Mouse (Mus musculus) heart, adult 2 months (tissue): Measurements from ENCODE around the gene Fam234b. TPM values are rescaled to one million over a fixed set of nuclear protein-coding genes. Genes with fewer than 3 reads are reported as not detected.

ENCODE experiments used
- DNase-seq, 2 experiments: peaks; one replicate each; pipeline ENCODE4 v3.0.0; 2021
- H3K27ac ChIP-seq: fragments of 200-600 bp; 2 replicates; pipeline ENCODE4 v1.8.1; 2022
- H3K27me3 ChIP-seq: fragments of 200-500 bp; 2 replicates; pipeline ENCODE4 v1.6.1; 2012; ENCODE audit warnings: mild to moderate bottlenecking, low read length, inconsistent platforms, mixed read lengths; ENCODE audit not compliant: control insufficient read depth, insufficient read depth
- H3K36me3 ChIP-seq: fragments of 200-500 bp; 2 replicates; pipeline ENCODE4 v1.6.1; 2012; ENCODE audit warnings: low read length, inconsistent platforms; ENCODE audit not compliant: control insufficient read depth, insufficient read depth
- H3K4me1 ChIP-seq: fragments of 200-500 bp; 2 replicates; pipeline ENCODE4 v1.6.1; 2011; ENCODE audit warnings: low read length; ENCODE audit not compliant: control insufficient read depth, insufficient read depth
- H3K4me3 ChIP-seq: fragments of 200-600 bp; 2 replicates; pipeline ENCODE4 v1.8.1; 2022
- H3K79me2 ChIP-seq: fragments of 200-500 bp; replicated peaks from 2 replicates; pipeline ENCODE4 v1.6.1; 2012; ENCODE audit warnings: mild to moderate bottlenecking, inconsistent platforms, low read length, moderate library complexity, mixed read lengths; ENCODE audit not compliant: control insufficient read depth, insufficient read depth
- H3K9ac ChIP-seq: fragments of 200-500 bp; 2 replicates; pipeline ENCODE4 v1.6.1; 2012; ENCODE audit warnings: low read depth, mild to moderate bottlenecking, control low read depth, inconsistent platforms, low read length, mixed read lengths
- CTCF ChIP-seq: fragments of 200-600 bp; IDR thresholded peaks from 2 replicates; pipeline ENCODE4 v1.8.1; 2022; ENCODE audit warnings: antibody characterized with exemption, mild to moderate bottlenecking, moderate library complexity
- EP300 ChIP-seq: fragments of 200-500 bp; IDR thresholded peaks from 2 replicates; pipeline ENCODE4 v1.6.1; 2011; ENCODE audit warnings: low read depth, low read length, control low read depth; ENCODE audit not compliant: insufficient read depth
- POLR2A ChIP-seq: fragments of 200-500 bp; IDR thresholded peaks from 2 replicates; pipeline ENCODE4 v1.6.1; 2011; ENCODE audit warnings: mild to moderate bottlenecking, low read depth, low read length, control low read depth; ENCODE audit not compliant: insufficient read depth
- WGBS: fragments of 180-500 bp; shearing (Covaris S2); methylation state at CpG from one replicate; pipeline ENCODE4 v1.1.7; 2018; 5-methylcytosine and 5-hydroxymethylcytosine counted together
- intact Hi-C: fragments of 180-260 bp; cut with DNase I; formaldehyde crosslinking; loops from one replicate; pipeline ENCODE4 v1.15.1; 2025
- polyA plus RNA-seq: library from polyadenylated mRNA; depleted of rRNA; stranded (reverse); fragments of >200 nt; gene quantifications from 2 replicates; pipeline ENCODE4 v1.2.3, GENCODE M21; 2012
- total RNA-seq, 2 experiments: library from RNA; stranded (reverse); gene quantifications; 2 replicates each; pipeline ENCODE4 v1.2.3; 2021

Gene Fam234b
- total and polyA plus RNA-seq, 3 experiments = 5.8 to 9.5 (median 6.4) TPM

DNA sequence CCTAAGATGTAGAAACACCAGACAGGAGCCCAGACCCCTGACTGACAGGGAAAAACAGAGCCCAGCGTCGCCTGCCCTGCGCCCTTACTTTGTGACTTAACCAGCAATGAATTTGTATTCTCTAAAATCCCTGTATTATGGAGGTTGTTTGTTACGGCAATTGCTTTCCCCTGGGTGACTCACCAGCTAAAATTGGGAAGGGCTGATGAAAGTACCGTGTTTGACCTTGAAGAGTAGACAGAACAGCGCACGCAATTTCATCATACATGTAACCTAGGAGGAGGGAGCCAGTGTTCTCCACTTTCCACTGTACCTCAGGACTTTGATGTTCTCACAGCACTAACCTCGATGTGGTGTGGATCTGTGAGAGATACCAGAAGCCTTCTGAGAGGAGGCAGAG lies 4.8 kb upstream of the Fam234b start:
- WGBS = 74% methylated on average over 8 of the region's 8 CpGs
- TF ChIP-seq POLR2A = no peak
- no peak for TF ChIP-seq CTCF
- no peak for TF ChIP-seq EP300
- no peak for DNase-seq

DNA sequence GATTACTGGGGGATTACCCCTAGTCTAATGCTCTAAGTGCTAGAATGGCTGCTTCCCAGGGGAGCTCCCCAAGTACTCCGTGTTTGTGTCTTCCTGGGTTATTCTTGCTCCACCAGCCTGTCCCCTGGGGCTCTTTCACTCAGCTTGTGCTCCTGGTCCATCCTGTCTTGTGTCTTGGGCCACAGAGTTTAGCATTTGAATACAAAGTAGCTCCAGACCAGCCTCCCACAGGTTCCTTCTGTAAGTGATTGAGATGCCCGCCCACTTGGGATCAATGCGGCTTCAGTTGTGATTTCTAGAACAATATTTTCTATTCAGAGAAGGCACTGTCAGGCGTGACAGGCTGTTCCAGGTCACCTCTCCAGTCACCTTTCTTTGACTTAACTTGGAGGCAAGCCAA lies 4.0 kb upstream of the Fam234b start:
- H3K4me1 ChIP-seq = peaks cover 2% of the 10 kb centered on the region
- no peaks in the 10 kb centered on the region for H3K27me3 ChIP-seq
- TF ChIP-seq EP300 (no peak), POLR2A (no peak), CTCF (no peak)
- WGBS = 52% methylated on average over 4 of the region's 4 CpGs
- H3K9ac ChIP-seq = no peak overlapping the region
- H3K27ac ChIP-seq = no peak overlapping the region
- no peak overlapping the region for H3K4me3 ChIP-seq
- no peak for DNase-seq
- intact Hi-C loops = no loop called here
- H3K36me3 ChIP-seq = no peaks in the 10 kb centered on the region
- H3K79me2 ChIP-seq = no peaks in the 10 kb centered on the region

More for the DNA sequence above, 4.8 kb upstream of the Fam234b start:
- H3K27ac ChIP-seq = no peak overlapping the region
- H3K9ac ChIP-seq = no peak overlapping the region
- intact Hi-C loops = no loop called here
- H3K36me3 ChIP-seq = no peaks in the 10 kb centered on the region
- peaks cover 2% of the 10 kb centered on the region for H3K4me1 ChIP-seq
- no peaks in the 10 kb centered on the region for H3K79me2 ChIP-seq
- H3K27me3 ChIP-seq = no peaks in the 10 kb centered on the region
- H3K4me3 ChIP-seq = no peak overlapping the region

DNA sequence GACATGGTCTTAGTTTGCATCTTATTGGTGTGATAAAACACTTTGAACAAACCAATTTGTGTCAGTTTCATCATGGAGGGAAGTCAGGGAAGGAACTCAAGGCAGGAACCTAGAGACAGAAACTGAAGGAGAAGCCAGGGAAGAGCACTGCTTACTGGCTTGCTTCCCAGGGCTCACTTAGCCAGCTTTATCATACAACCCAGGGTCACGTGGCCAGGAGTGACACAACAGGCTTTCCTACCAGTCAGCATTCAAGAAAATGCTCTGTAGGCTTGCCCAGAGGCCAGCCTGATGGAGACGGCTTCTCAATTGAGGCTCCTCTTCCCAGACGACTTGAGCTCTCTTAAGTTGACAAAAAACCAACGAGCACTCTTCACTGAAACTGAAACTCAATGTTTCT lies 2.9 kb upstream of the Fam234b start:
- no peak overlapping the region for H3K9ac ChIP-seq
- H3K79me2 ChIP-seq = no peaks in the 10 kb centered on the region
- TF ChIP-seq EP300 = no peak
- no peak for TF ChIP-seq POLR2A
- no peak for TF ChIP-seq CTCF
- H3K4me3 ChIP-seq = no peak overlapping the region
- H3K27ac ChIP-seq = no peak overlapping the region
- H3K27me3 ChIP-seq = no peaks in the 10 kb centered on the region
- DNase-seq = no peak
- peaks cover 2% of the 10 kb centered on the region for H3K4me1 ChIP-seq
- intact Hi-C loops = no loop called here
- WGBS = 71% methylated on average over 4 of the region's 4 CpGs
- no peaks in the 10 kb centered on the region for H3K36me3 ChIP-seq

DNA sequence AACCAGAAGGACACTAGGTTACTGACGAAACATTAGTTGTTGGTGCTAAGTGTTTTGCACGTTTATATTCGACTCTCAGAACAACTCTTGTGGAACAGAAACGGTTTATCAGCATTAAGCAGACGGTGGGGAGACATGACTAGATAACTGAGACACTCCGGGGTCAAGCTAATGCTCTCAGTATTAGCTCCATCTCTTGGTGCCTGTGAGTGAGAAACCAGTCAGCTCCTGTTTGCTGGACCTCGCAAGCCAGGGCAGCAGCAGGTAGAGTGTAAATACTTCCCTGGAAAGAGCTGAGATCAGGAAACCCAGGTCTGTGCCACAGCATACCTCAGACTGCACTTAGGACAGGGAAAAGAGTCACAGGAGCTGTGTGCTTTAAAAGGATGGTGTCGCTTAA lies 1.1 kb upstream of the Fam234b start:
- Histone ChIP-seq H3K4me1 (peaks cover 2% of the 10 kb centered on the region), H3K79me2 (no peaks in the 10 kb centered on the region), H3K27ac (no peak overlapping the region), H3K9ac (no peak overlapping the region), H3K4me3 (no peak overlapping the region), H3K36me3 (no peaks in the 10 kb centered on the region), H3K27me3 (no peaks in the 10 kb centered on the region)
- WGBS = 53% methylated on average over 8 of the region's 8 CpGs
- intact Hi-C loops = no loop called here
- DNase-seq = no peak
- no peak for TF ChIP-seq POLR2A
- no peak for TF ChIP-seq CTCF
- TF ChIP-seq EP300 = no peak

DNA sequence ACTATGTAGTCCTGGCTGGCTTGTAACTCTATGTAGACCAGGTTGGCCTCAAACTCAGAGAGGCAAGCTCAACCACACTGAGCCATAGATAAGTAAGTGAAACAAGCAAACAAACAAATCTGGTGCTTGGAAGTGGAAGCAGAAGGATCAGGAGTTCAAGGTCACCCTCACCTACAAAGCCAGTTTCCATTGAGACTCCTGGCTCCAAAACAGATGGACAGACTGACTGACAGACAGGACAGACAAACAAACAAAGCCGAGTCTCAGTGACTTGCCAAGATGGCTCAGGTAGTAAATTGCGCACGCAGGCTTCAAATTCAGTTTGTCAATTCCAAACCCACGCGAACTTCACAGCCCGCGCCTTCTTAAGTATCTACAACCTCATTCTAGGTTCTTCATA lies 331 bp upstream of the Fam234b start:
- Histone ChIP-seq H3K36me3 (no peaks in the 10 kb centered on the region), H3K9ac (0 out of 2 replicates have a peak overlapping the region, but pooled peaks have one; percentile 38), H3K4me1 (peaks cover 2% of the 10 kb centered on the region), H3K27me3 (no peaks in the 10 kb centered on the region), H3K79me2 (no peaks in the 10 kb centered on the region), H3K27ac (no peak overlapping the region; the same call in 1 of the 2 replicates), H3K4me3 (peak overlapping the region; percentile 88)
- 15% methylated on average over 7 of the region's 7 CpGs for WGBS
- intact Hi-C loops = no loop called here
- TF ChIP-seq EP300 = no peak
- no peak for TF ChIP-seq CTCF
- no peak for DNase-seq

DNA sequence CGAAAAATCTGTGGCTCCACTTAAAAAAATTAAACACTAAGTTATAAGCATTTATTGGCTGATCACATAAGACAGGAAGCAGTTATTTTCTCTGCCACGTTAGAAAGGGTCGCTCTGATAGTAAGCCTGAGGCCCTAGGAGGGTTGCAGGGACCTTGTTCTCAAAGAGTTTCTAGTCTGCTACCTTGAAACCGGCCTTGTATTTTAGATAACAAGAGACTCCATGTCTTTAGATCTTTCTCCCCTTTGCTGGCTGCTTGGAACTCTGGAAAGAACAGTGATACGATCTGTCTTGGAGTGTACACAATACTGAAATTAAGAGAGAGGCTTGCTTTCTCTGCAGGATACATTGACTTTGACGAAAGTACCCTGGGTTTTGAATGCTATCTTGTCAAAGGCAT lies 949 bp downstream of the Fam234b start:
- TF ChIP-seq POLR2A = no peak
- H3K4me3 ChIP-seq = peak overlapping the region; percentile 88; the same call in 1 of the 2 replicates
- WGBS = 58% methylated on average over 6 of the region's 6 CpGs
- H3K79me2 ChIP-seq = no peaks in the 10 kb centered on the region
- H3K4me1 ChIP-seq = peaks cover 2% of the 10 kb centered on the region
- H3K27ac ChIP-seq = no peak overlapping the region
- no peak overlapping the region for H3K9ac ChIP-seq
- intact Hi-C loops = no loop called here
- H3K36me3 ChIP-seq = no peaks in the 10 kb centered on the region
- no peaks in the 10 kb centered on the region for H3K27me3 ChIP-seq
- DNase-seq = no peak
